10 mouse cellular contexts compared by ENCODE assay signal in genomic region chr8:105624831-105625230, GRCm38 (mm10). TPM values are rescaled to one million over a fixed set of nuclear protein-coding genes. Genes with fewer than 3 reads are reported as not detected.
DNase-seq lines count a peak whose midpoint lies in the region; ATAC-seq and TF ChIP-seq lines count a peak whose summit lies in the region.
"Had no signal": no experiment of that assay in that cellular context is flagged by ENCODE, and none has a peak within 500 bp of the region (broad histone marks: within the 10 kb centered on the region; RNA-seq: fewer than 3 reads in every experiment).

No protein-coding gene starts in this region.

- ATAC-seq in kidney, postnatal 0 days (replicated peaks; ENCODE audit: low FRiP score, low read depth) = no peak
- no peak for ATAC-seq in forebrain, postnatal 0 days
- ATAC-seq in midbrain, postnatal 0 days (ENCODE audit: low FRiP score) = no peak
- ATAC-seq: hindbrain, embryonic 16.5 days; liver, embryonic 12.5 days had no signal

- no peak for TF ChIP-seq CTCF in kidney, postnatal 0 days (IDR thresholded peaks at IDR 0.05; ENCODE audit: low read depth)
- no peak for TF ChIP-seq CTCF in kidney, adult 2 months (conservative IDR thresholded peaks at IDR 0.05; ENCODE audit: insufficient read depth, insufficient read length, low read depth, low read length)
- TF ChIP-seq CTCF in bone marrow, adult 2 months (IDR thresholded peaks at IDR 0.05; ENCODE audit: control insufficient read depth, insufficient read depth, low read length) = no peak
- no peak for TF ChIP-seq CTCF in forebrain, postnatal 0 days (IDR thresholded peaks at IDR 0.05; ENCODE audit: low read depth)
- no peak for TF ChIP-seq CTCF in midbrain, postnatal 0 days (IDR thresholded peaks at IDR 0.05)

- H3K27ac ChIP-seq in kidney, postnatal 0 days = peak overlapping the region; percentile 56
- no peak overlapping the region for H3K27ac ChIP-seq in kidney, adult 2 months (ENCODE audit: insufficient read depth, low read depth, low read length)
- H3K27ac ChIP-seq in bone marrow, adult 2 months (ENCODE audit: control insufficient read depth, insufficient read depth, low read depth, low read length, poor library complexity) = peak overlapping the region; percentile 82
- H3K27ac ChIP-seq in forebrain, postnatal 0 days (ENCODE audit: low read depth, low read length) = peak overlapping the region; percentile 67; the same call in 1 of the 2 replicates
- H3K27ac ChIP-seq in midbrain, postnatal 0 days (ENCODE audit: low read depth, low read length) = no peak overlapping the region
- H3K27ac ChIP-seq: liver, embryonic 12.5 days had no signal

- H3K9ac ChIP-seq in kidney, postnatal 0 days (ENCODE audit: low read depth, low read length) = no peak overlapping the region
- no peak overlapping the region for H3K9ac ChIP-seq in forebrain, postnatal 0 days
- no peak overlapping the region for H3K9ac ChIP-seq in midbrain, postnatal 0 days (replicated peaks; ENCODE audit: low read length, poor library complexity, severe bottlenecking)
- H3K9ac ChIP-seq: liver, embryonic 12.5 days had no signal

- TF ChIP-seq POLR2A in kidney, adult 2 months (IDR thresholded peaks at IDR 0.05; ENCODE audit: low read depth, low read length) = no peak
- no peak for TF ChIP-seq POLR2A in bone marrow, adult 2 months (IDR thresholded peaks at IDR 0.05; ENCODE audit: borderline replicate concordance, control insufficient read depth, low read depth, low read length)

- H3K4me3 ChIP-seq in kidney, postnatal 0 days (replicated peaks; ENCODE audit: low read depth, low read length) = no peak overlapping the region
- H3K4me3 ChIP-seq in kidney, adult 2 months (ENCODE audit: insufficient read depth, low read depth, low read length) = no peak overlapping the region
- no peak overlapping the region for H3K4me3 ChIP-seq in bone marrow, adult 2 months (replicated peaks; ENCODE audit: control insufficient read depth, low read depth, low read length)
- no peak overlapping the region for H3K4me3 ChIP-seq in forebrain, postnatal 0 days (ENCODE audit: low read depth, low read length)
- no peak overlapping the region for H3K4me3 ChIP-seq in midbrain, postnatal 0 days (ENCODE audit: low read depth, low read length)
- H3K4me3 ChIP-seq: erythroblast, embryonic 14.5 days; liver, embryonic 12.5 days had no signal

- no peak overlapping the region for H3K4me2 ChIP-seq in kidney, postnatal 0 days (ENCODE audit: low read length)
- no peak overlapping the region for H3K4me2 ChIP-seq in forebrain, postnatal 0 days (ENCODE audit: low read depth)
- no peak overlapping the region for H3K4me2 ChIP-seq in midbrain, postnatal 0 days (ENCODE audit: low read depth, low read length, poor library complexity, severe bottlenecking)
- H3K4me2 ChIP-seq: liver, embryonic 12.5 days had no signal

- whole genome bisulfite sequencing in kidney, postnatal 0 days = 38% methylated on average over 1 of the region's 1 CpGs
- WGBS in kidney, adult 2 months = 50% methylated on average over 1 of the region's 1 CpGs
- WGBS in bone marrow, adult 2 months = 90% methylated on average over 1 of the region's 1 CpGs
- 58% methylated on average over 1 of the region's 1 CpGs for WGBS in forebrain, postnatal 0 days
- 81% methylated on average over 1 of the region's 1 CpGs for WGBS in midbrain, postnatal 0 days

- no peaks in the 10 kb centered on the region for H3K9me3 ChIP-seq in kidney, postnatal 0 days (replicated peaks; ENCODE audit: low read length)
- no peaks in the 10 kb centered on the region for H3K9me3 ChIP-seq in forebrain, postnatal 0 days (ENCODE audit: low read length)
- H3K9me3 ChIP-seq in midbrain, postnatal 0 days (ENCODE audit: low read length) = no peaks in the 10 kb centered on the region
- H3K9me3 ChIP-seq: liver, embryonic 12.5 days had no signal

- no peaks in the 10 kb centered on the region for H3K27me3 ChIP-seq in kidney, postnatal 0 days (ENCODE audit: insufficient read depth, low read length)
- H3K27me3 ChIP-seq in kidney, adult 2 months (replicated peaks; ENCODE audit: control insufficient read depth, insufficient read depth, low read length) = no peaks in the 10 kb centered on the region
- no peaks in the 10 kb centered on the region for H3K27me3 ChIP-seq in forebrain, postnatal 0 days (ENCODE audit: insufficient read depth, low read length)
- H3K27me3 ChIP-seq in midbrain, postnatal 0 days (ENCODE audit: insufficient read depth, low read length) = no peaks in the 10 kb centered on the region
- H3K27me3 ChIP-seq: liver, embryonic 12.5 days had no signal

- peak; percentile 43 for DNase-seq in kidney, postnatal 0 days (ENCODE audit: low spot score)
- DNase-seq in kidney, adult 2 months = no peak
- peak; percentile 45 for DNase-seq in 3T3-L1 (ENCODE audit: low read depth, low spot score)
- peak; percentile 14 for DNase-seq in forebrain, postnatal 0 days
- DNase-seq in ovary, postnatal 14 days (ENCODE audit: low spot score) = no peak
- DNase-seq in midbrain, postnatal 0 days (ENCODE audit: low spot score) = no peak

- peaks cover 21% of the 10 kb centered on the region for H3K36me3 ChIP-seq in kidney, postnatal 0 days (ENCODE audit: insufficient read depth, low read length)
- H3K36me3 ChIP-seq in kidney, adult 2 months (ENCODE audit: control insufficient read depth, insufficient read depth, low read length) = peaks cover 1% of the 10 kb centered on the region; the same call in 1 of the 2 replicates
- H3K36me3 ChIP-seq in forebrain, postnatal 0 days (ENCODE audit: insufficient read depth) = peaks cover 26% of the 10 kb centered on the region
- peaks cover 25% of the 10 kb centered on the region; the same call in 1 of the 2 replicates for H3K36me3 ChIP-seq in midbrain, postnatal 0 days (ENCODE audit: insufficient read depth, low read length)

- peaks cover 22% of the 10 kb centered on the region for H3K4me1 ChIP-seq in kidney, postnatal 0 days (replicated peaks; ENCODE audit: insufficient read depth, low read length)
- H3K4me1 ChIP-seq in kidney, adult 2 months (ENCODE audit: control insufficient read depth, insufficient read depth, low read length) = 0 out of 2 replicates have a peak, but pooled peaks cover 4% of the 10 kb centered on the region
- peaks cover 3% of the 10 kb centered on the region for H3K4me1 ChIP-seq in bone marrow, adult 2 months (ENCODE audit: control insufficient read depth, insufficient read depth, low read length)
- 0 out of 2 replicates have a peak, but pooled peaks cover 11% of the 10 kb centered on the region for H3K4me1 ChIP-seq in forebrain, postnatal 0 days (ENCODE audit: insufficient read depth)
- no peaks in the 10 kb centered on the region for H3K4me1 ChIP-seq in midbrain, postnatal 0 days (ENCODE audit: insufficient read depth, low read length)

RNA-seq across cellular contexts. Expression of gene Ctcf, which starts 11.5 kb away (rescaled TPM):
- polyA plus RNA-seq in kidney, postnatal 0 days (2015; fragmentation: Nextera tagmentation; extraction: Ambion mirVana) = 85.5 and 89.4 TPM in 2 replicates
- 13.3 and 16.7 TPM in 2 replicates for polyA plus RNA-seq in kidney, adult 2 months (2012; rRNA removed)
- polyA plus RNA-seq in bone marrow, adult 2 months (2011; ENCODE audit: insufficient read depth, insufficient read length, low replicate concordance, missing spikeins) = 77.0 and 79.4 TPM in 2 replicates
- total RNA-seq in forebrain, postnatal 0 days (2014; rRNA removed) = 39.5 and 52.5 TPM in 2 replicates
- polyA plus RNA-seq in forebrain, postnatal 0 days (2015; fragmentation: Nextera tagmentation; extraction: Ambion mirVana) = 67.9 and 86.0 TPM in 2 replicates
- total RNA-seq in midbrain, postnatal 0 days (2014; rRNA removed) = 40.2 and 44.2 TPM in 2 replicates
- 73.0 and 81.9 TPM in 2 replicates for polyA plus RNA-seq in midbrain, postnatal 0 days (2015; fragmentation: Nextera tagmentation; extraction: Ambion mirVana)

RNA-seq across cellular contexts. Expression of gene Agrp, which starts 12.4 kb away (rescaled TPM):
- 0.61 and 1.2 TPM in 2 replicates for polyA plus RNA-seq in kidney, postnatal 0 days (2015; fragmentation: Nextera tagmentation; extraction: Ambion mirVana)
- 0.13 and 0.31 TPM in 2 replicates for polyA plus RNA-seq in kidney, adult 2 months (2012; rRNA removed)
- polyA plus RNA-seq in bone marrow, adult 2 months (2011; ENCODE audit: insufficient read depth, insufficient read length, low replicate concordance, missing spikeins) = not detected in 2 replicates
- 1.5 TPM in 1 of 2 replicates, not detected in the other for total RNA-seq in forebrain, postnatal 0 days (2014; rRNA removed)
- 0.62 and 0.90 TPM in 2 replicates for polyA plus RNA-seq in forebrain, postnatal 0 days (2015; fragmentation: Nextera tagmentation; extraction: Ambion mirVana)
- not detected in 2 replicates for total RNA-seq in midbrain, postnatal 0 days (2014; rRNA removed)
- 3.2 and 7.6 TPM in 2 replicates for polyA plus RNA-seq in midbrain, postnatal 0 days (2015; fragmentation: Nextera tagmentation; extraction: Ambion mirVana)
- polyA plus RNA-seq: erythroblast, embryonic 14.5 days; liver, embryonic 12.5 days had no signal

RNA-seq across cellular contexts. Expression of gene Ripor1, which starts 19.8 kb away (rescaled TPM):
- polyA plus RNA-seq in kidney, postnatal 0 days (2015; fragmentation: Nextera tagmentation; extraction: Ambion mirVana) = 40.9 and 44.4 TPM in 2 replicates
- 50.6 and 54.8 TPM in 2 replicates for polyA plus RNA-seq in kidney, adult 2 months (2012; rRNA removed)
- polyA plus RNA-seq in bone marrow, adult 2 months (2011; ENCODE audit: insufficient read depth, insufficient read length, low replicate concordance, missing spikeins) = 11.9 and 23.1 TPM in 2 replicates
- 9.2 and 10.6 TPM in 2 replicates for total RNA-seq in forebrain, postnatal 0 days (2014; rRNA removed)
- 37.2 and 37.4 TPM in 2 replicates for polyA plus RNA-seq in forebrain, postnatal 0 days (2015; fragmentation: Nextera tagmentation; extraction: Ambion mirVana)
- total RNA-seq in midbrain, postnatal 0 days (2014; rRNA removed) = 12.6 and 16.1 TPM in 2 replicates
- polyA plus RNA-seq in midbrain, postnatal 0 days (2015; fragmentation: Nextera tagmentation; extraction: Ambion mirVana) = 32.6 and 32.7 TPM in 2 replicates

RNA-seq across cellular contexts. Expression of gene Atp6v0d1, which starts 59.0 kb away (rescaled TPM):
- 112 and 122 TPM in 2 replicates for polyA plus RNA-seq in kidney, postnatal 0 days (2015; fragmentation: Nextera tagmentation; extraction: Ambion mirVana)
- polyA plus RNA-seq in kidney, adult 2 months (2012; rRNA removed) = 161 and 182 TPM in 2 replicates
- 37.5 and 58.3 TPM in 2 replicates for polyA plus RNA-seq in bone marrow, adult 2 months (2011; ENCODE audit: insufficient read depth, insufficient read length, low replicate concordance, missing spikeins)
- total RNA-seq in forebrain, postnatal 0 days (2014; rRNA removed) = 179 TPM in 2 replicates
- 251 and 275 TPM in 2 replicates for polyA plus RNA-seq in forebrain, postnatal 0 days (2015; fragmentation: Nextera tagmentation; extraction: Ambion mirVana)
- 214 and 238 TPM in 2 replicates for total RNA-seq in midbrain, postnatal 0 days (2014; rRNA removed)
- 272 and 300 TPM in 2 replicates for polyA plus RNA-seq in midbrain, postnatal 0 days (2015; fragmentation: Nextera tagmentation; extraction: Ambion mirVana)

Comparison
In these comparisons a context has a peak if more than half of its experiments do, and no peak if none do; other contexts are left out.
1. DNase-seq: peak in kidney, postnatal 0 days (single experiment), 3T3-L1 (single experiment) and forebrain, postnatal 0 days (single experiment); none in kidney, adult 2 months (single experiment), ovary, postnatal 14 days (single experiment) and midbrain, postnatal 0 days (single experiment).
2. H3K27ac ChIP-seq: peak in kidney, postnatal 0 days (single experiment), bone marrow, adult 2 months (single experiment) and forebrain, postnatal 0 days (single experiment); none in kidney, adult 2 months (single experiment) and midbrain, postnatal 0 days (single experiment).